Mouse (Mus musculus) liver, embryonic 14.5 days (tissue): ENCODE results near the gene Rbpjl.

Source experiments
- CTCF ChIP-seq: IDR thresholded peaks from 2 replicates; pipeline ENCODE4 v1.5.1; 2016; ENCODE audit warnings: antibody characterized with exemption, low read depth, control low read depth
- EP300 ChIP-seq: IDR thresholded peaks from 2 replicates; pipeline ENCODE4 v1.6.1; 2016; ENCODE audit warnings: antibody characterized with exemption, low read depth

DNA sequence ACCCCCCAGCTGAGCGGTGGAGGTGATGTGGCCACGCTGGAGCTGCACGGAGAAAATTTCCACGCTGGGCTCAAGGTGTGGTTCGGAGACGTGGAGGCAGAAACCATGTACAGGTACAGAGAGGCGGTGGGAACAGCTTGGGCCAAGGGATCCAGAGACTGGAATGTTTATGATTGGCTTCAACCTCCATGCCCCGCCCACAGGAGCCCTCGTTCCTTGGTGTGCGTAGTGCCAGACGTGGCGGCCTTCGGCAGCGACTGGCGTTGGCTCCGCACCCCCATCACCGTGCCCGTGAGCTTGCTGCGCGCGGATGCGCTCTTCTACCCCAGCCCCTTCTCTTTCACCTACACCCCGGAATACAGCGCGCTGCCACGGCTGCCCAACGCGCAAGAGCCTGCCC is 11.2 kb downstream of the Rbpjl start:
- no peak for TF ChIP-seq EP300
- no peak for TF ChIP-seq CTCF
